Mouse (Mus musculus): ENCODE results near the gene Dcaf1. TPM values are rescaled to one million over a fixed set of nuclear protein-coding genes. Genes with fewer than 3 reads are reported as not detected.

Gene Dcaf1
- total and polyA plus RNA-seq, 3 experiments = 40.9 to 43.9 (median 42.9) TPM

- TF ChIP-seq EP300 (IDR thresholded peaks at IDR 0.05; ENCODE audit: low read length) (no peak), CTCF (conservative IDR thresholded peaks at IDR 0.05 in 1 of 2, IDR thresholded peaks at IDR 0.05 in 1 of 2; ENCODE audit: low read depth in 2 of 2, low read length in 2 of 2) (peak; percentile 48 to 80; a peak in 3 of 4 replicates), HCFC1 (IDR thresholded peaks at IDR 0.05; ENCODE audit: low read depth, low read length) (no peak), TCF12 (IDR thresholded peaks at IDR 0.05; ENCODE audit: low read depth, low read length) (no peak), ZC3H11A (IDR thresholded peaks at IDR 0.05; ENCODE audit: low read depth, low read length) (no peak; the same call in 1 of the 2 replicates), MAFK (IDR thresholded peaks at IDR 0.05; ENCODE audit: insufficient replicate concordance, low read length) (no peak), ETS1 (conservative IDR thresholded peaks at IDR 0.05; ENCODE audit: low read depth, low read length) (no peak)
These were observed 82.1 kb downstream of the Dcaf1 start (continued) for GRCm38 (mm10) chr9:106903791-106904134.

- H3K9ac ChIP-seq (ENCODE audit: insufficient read depth, low read depth) = no peak overlapping the region
- in situ Hi-C loops (cut with MboI; ENCODE audit: low pct_ligation_motif_present, low pct_unique_long_range_greater_than_20kb, low sequenced_read_pairs) = no loop called here
- DNase-seq (ENCODE audit: extremely low read depth) = no peak
- H3K4me1 ChIP-seq (ENCODE audit: control insufficient read depth in 1 of 2, insufficient read depth in 2 of 2) = no peaks in the 10 kb centered on the region
- H3K27ac ChIP-seq (ENCODE audit: insufficient read depth, low read depth) = no peak overlapping the region
- TF ChIP-seq NRF1 (IDR thresholded peaks at IDR 0.05; ENCODE audit: low read depth, low read length) = no peak
- TF ChIP-seq ZNF384 (IDR thresholded peaks at IDR 0.05; ENCODE audit: low read depth, low read length) = no peak
- peaks cover 34% of the 10 kb centered on the region for H3K27me3 ChIP-seq (replicated peaks)
- dilution Hi-C loops (cut with MboI; ENCODE audit: extremely low pct_ligation_motif_present, extremely low pct_unique_long_range_greater_than_20kb, low sequenced_read_pairs) = no loop called here
- no peaks in the 10 kb centered on the region for H3K36me3 ChIP-seq (replicated peaks in 1 of 2; ENCODE audit: control insufficient read depth in 1 of 2, insufficient read depth in 1 of 2, low read length in 1 of 2)
- no peaks in the 10 kb centered on the region for H3K79me2 ChIP-seq (replicated peaks; ENCODE audit: control insufficient read depth, extremely low read depth, insufficient read depth, poor library complexity, severe bottlenecking)
- no peak overlapping the region for H3K4me2 ChIP-seq (ENCODE audit: insufficient read depth, low read depth, poor library complexity, severe bottlenecking)
- H3K4me3 ChIP-seq (replicated peaks in 1 of 3; ENCODE audit: low read depth in 2 of 3, low read length in 2 of 3, poor library complexity in 1 of 3) = no peak overlapping the region
- H3K9me3 ChIP-seq (replicated peaks; ENCODE audit: low read length) = no peaks in the 10 kb centered on the region
These were observed 84.9 kb downstream of the Dcaf1 start for GRCm38 (mm10) chr9:106906597-106906996.

GRCm38 (mm10) chr9:106908174-106908573 lies 86.5 kb downstream of the Dcaf1 start:
- TF ChIP-seq MAFK (IDR thresholded peaks at IDR 0.05; ENCODE audit: insufficient replicate concordance, low read length) (no peak), ELF1 (IDR thresholded peaks at IDR 0.05; ENCODE audit: low read depth, low read length) (no peak), MYC (IDR thresholded peaks at IDR 0.05; ENCODE audit: low read depth, low read length) (no peak), NELFE (IDR thresholded peaks at IDR 0.05; ENCODE audit: low read depth, low read length) (no peak)
- Histone ChIP-seq H3K4me3 (replicated peaks in 1 of 3; ENCODE audit: low read depth in 2 of 3, low read length in 2 of 3, poor library complexity in 1 of 3) (no peak overlapping the region), H3K79me2 (replicated peaks; ENCODE audit: control insufficient read depth, extremely low read depth, insufficient read depth, poor library complexity, severe bottlenecking) (no peaks in the 10 kb centered on the region), H3K9me3 (replicated peaks; ENCODE audit: low read length) (no peaks in the 10 kb centered on the region), H3K27ac (ENCODE audit: insufficient read depth, low read depth) (no peak overlapping the region), H3K4me2 (ENCODE audit: insufficient read depth, low read depth, poor library complexity, severe bottlenecking) (no peak overlapping the region), H3K36me3 (replicated peaks in 1 of 2; ENCODE audit: control insufficient read depth in 1 of 2, insufficient read depth in 1 of 2, low read length in 1 of 2) (no peaks in the 10 kb centered on the region), H3K4me1 (ENCODE audit: control insufficient read depth in 1 of 2, insufficient read depth in 2 of 2) (no peaks in the 10 kb centered on the region), H3K9ac (ENCODE audit: insufficient read depth, low read depth) (no peak overlapping the region), H3K27me3 (replicated peaks) (peaks cover 30% of the 10 kb centered on the region)
- dilution Hi-C loops (cut with MboI; ENCODE audit: extremely low pct_ligation_motif_present, extremely low pct_unique_long_range_greater_than_20kb, low sequenced_read_pairs) (no loop called here), in situ Hi-C loops (cut with MboI; ENCODE audit: low pct_ligation_motif_present, low pct_unique_long_range_greater_than_20kb, low sequenced_read_pairs) (no loop called here)
- no peak for DNase-seq (ENCODE audit: extremely low read depth)

- dilution Hi-C loops (cut with MboI; ENCODE audit: extremely low pct_ligation_motif_present, extremely low pct_unique_long_range_greater_than_20kb, low sequenced_read_pairs) (no loop called here), in situ Hi-C loops (cut with MboI; ENCODE audit: low pct_ligation_motif_present, low pct_unique_long_range_greater_than_20kb, low sequenced_read_pairs) (no loop called here)
- H3K79me2 ChIP-seq (replicated peaks; ENCODE audit: control insufficient read depth, extremely low read depth, insufficient read depth, poor library complexity, severe bottlenecking) = no peaks in the 10 kb centered on the region
- H3K4me3 ChIP-seq (replicated peaks in 1 of 3; ENCODE audit: low read depth in 2 of 3, low read length in 2 of 3, poor library complexity in 1 of 3) = no peak overlapping the region
- H3K27me3 ChIP-seq (replicated peaks) = peaks cover 30% of the 10 kb centered on the region
- no peak overlapping the region for H3K9ac ChIP-seq (ENCODE audit: insufficient read depth, low read depth)
- H3K9me3 ChIP-seq (replicated peaks; ENCODE audit: low read length) = no peaks in the 10 kb centered on the region
- DNase-seq (ENCODE audit: extremely low read depth) = no peak
- H3K4me1 ChIP-seq (ENCODE audit: control insufficient read depth in 1 of 2, insufficient read depth in 2 of 2) = no peaks in the 10 kb centered on the region
- H3K36me3 ChIP-seq (replicated peaks in 1 of 2; ENCODE audit: control insufficient read depth in 1 of 2, insufficient read depth in 1 of 2, low read length in 1 of 2) = no peaks in the 10 kb centered on the region
- H3K4me2 ChIP-seq (ENCODE audit: insufficient read depth, low read depth, poor library complexity, severe bottlenecking) = no peak overlapping the region
- H3K27ac ChIP-seq (ENCODE audit: insufficient read depth, low read depth) = no peak overlapping the region
- no peak for TF ChIP-seq RAD21 (IDR thresholded peaks at IDR 0.05; ENCODE audit: low read depth, low read length)
- no peak for TF ChIP-seq MEF2A (IDR thresholded peaks at IDR 0.05; ENCODE audit: borderline replicate concordance, low read depth, low read length)
- TF ChIP-seq TCF12 (IDR thresholded peaks at IDR 0.05; ENCODE audit: low read depth, low read length) = no peak
- no peak for TF ChIP-seq MAFK (IDR thresholded peaks at IDR 0.05; ENCODE audit: insufficient replicate concordance, low read length)
- no peak for TF ChIP-seq IRF4 (IDR thresholded peaks at IDR 0.05; ENCODE audit: low read depth, low read length)
- TF ChIP-seq USF2 (conservative IDR thresholded peaks at IDR 0.05; ENCODE audit: low read depth, low read length) = no peak
- TF ChIP-seq KAT2A (IDR thresholded peaks at IDR 0.05; ENCODE audit: insufficient replicate concordance, low read length) = no peak
- no peak for TF ChIP-seq CTCF (conservative IDR thresholded peaks at IDR 0.05 in 1 of 2, IDR thresholded peaks at IDR 0.05 in 1 of 2; ENCODE audit: low read depth in 2 of 2, low read length in 2 of 2)
- TF ChIP-seq ZNF384 (IDR thresholded peaks at IDR 0.05; ENCODE audit: low read depth, low read length) = no peak
- TF ChIP-seq ZKSCAN1 (IDR thresholded peaks at IDR 0.05; ENCODE audit: borderline replicate concordance, low read depth, low read length) = no peak
- TF ChIP-seq SMC3 (IDR thresholded peaks at IDR 0.05; ENCODE audit: low read depth, low read length) = no peak
- TF ChIP-seq MAZ (IDR thresholded peaks at IDR 0.05; ENCODE audit: low read depth, low read length) = no peak
- no peak for TF ChIP-seq CHD1 (IDR thresholded peaks at IDR 0.05; ENCODE audit: low read depth, low read length)
- TF ChIP-seq POLR2A (IDR thresholded peaks at IDR 0.05; ENCODE audit: low read depth, low read length) = no peak
- no peak for TF ChIP-seq ETS1 (conservative IDR thresholded peaks at IDR 0.05; ENCODE audit: low read depth, low read length)
- no peak for TF ChIP-seq JUND (conservative IDR thresholded peaks at IDR 0.05; ENCODE audit: low read depth, low read length)
- TF ChIP-seq POLR2AphosphoS2 (IDR thresholded peaks at IDR 0.05; ENCODE audit: low read depth, low read length) = no peak
- no peak for TF ChIP-seq MAX (IDR thresholded peaks at IDR 0.05; ENCODE audit: low read length)
These were observed 87.0 kb downstream of the Dcaf1 start for GRCm38 (mm10) chr9:106908715-106909114.
